Mouse (Mus musculus) left cerebral cortex, postnatal 25 days (tissue): ENCODE measurements around the gene Cacna2d2. TPM values are rescaled to one million over a fixed set of nuclear protein-coding genes. Genes with fewer than 3 reads are reported as not detected.
"Not testable (repeated sequence)": the region's sequence is repeated elsewhere in the genome, so short reads cannot be mapped to it uniquely, and the experiment has no call there.

Experiments
- DNase-seq, 2 experiments: peaks; one replicate each; pipeline ENCODE4 v3.0.0; 2022; ENCODE audit warnings: low spot score in 2 of 2, mixed read lengths in 1 of 2
- intact Hi-C: fragments of 180-260 bp; cut with DNase I; formaldehyde crosslinking; loops from one replicate; pipeline ENCODE4 v1.15.1; 2025
- total RNA-seq, 2 experiments: library from RNA; stranded (reverse); gene quantifications; 2 replicates each; pipeline ENCODE4 v1.2.3; 2021

Gene Cacna2d2
- total RNA-seq, 2 experiments from 2014 or later = 25.4 to 40.2 TPM

GRCm38 (mm10) chr9:107548820-107549219, 149.4 kb downstream of the Cacna2d2 start:
- DNase-seq = no peak
- intact Hi-C loops = no loop called here

GRCm38 (mm10) chr9:107549297-107550074, 150.1 kb downstream of the Cacna2d2 start:
- no peak for DNase-seq
- intact Hi-C loops = no loop called here

- no peak for DNase-seq
- intact Hi-C loops = no loop called here
Measured at GRCm38 (mm10) chr9:107550491-107551116, 151.2 kb downstream of the Cacna2d2 start.

GRCm38 (mm10) chr9:107551117-107551889, 151.9 kb downstream of the Cacna2d2 start, which contains the start of gene Rassf1:
Rassf1 (plus strand) TSS chr9:107551555.
- intact Hi-C loops = no loop called here
- DNase-seq = peak in 1 of 2 experiments; percentile 30

- intact Hi-C loops = no loop called here
- no peak for DNase-seq
Measured at GRCm38 (mm10) chr9:107551890-107552355, 152.5 kb downstream of the Cacna2d2 start.

- intact Hi-C loops = no loop called here
- no peak for DNase-seq
Measured at GRCm38 (mm10) chr9:107552690-107553393, 153.4 kb downstream of the Cacna2d2 start.

GRCm38 (mm10) chr9:107553541-107554318, 154.3 kb downstream of the Cacna2d2 start:
- intact Hi-C loops = no loop called here
- peak in 1 of 2 experiments; percentile 32 for DNase-seq

- intact Hi-C loops = no loop called here
Measured at GRCm38 (mm10) chr9:107554319-107554825, 155.0 kb downstream of the Cacna2d2 start.

GRCm38 (mm10) chr9:107555031-107555457, 155.6 kb downstream of the Cacna2d2 start:
- intact Hi-C loops = no loop called here
- peak in 1 of 2 experiments; percentile 44 for DNase-seq

More at GRCm38 (mm10) chr9:107554319-107554825, 155.0 kb downstream of the Cacna2d2 start:
- DNase-seq = peak; percentile 93 to 98

GRCm38 (mm10) chr9:107555701-107556100, 156.3 kb downstream of the Cacna2d2 start:
- intact Hi-C loops = no loop called here
- DNase-seq = no peak

GRCm38 (mm10) chr9:107556346-107556745, 156.9 kb downstream of the Cacna2d2 start:
- DNase-seq = no peak
- intact Hi-C loops = no loop called here

- peak; percentile 95 to 99 for DNase-seq
Measured at GRCm38 (mm10) chr9:107563029-107563581, 163.7 kb downstream of the Cacna2d2 start, which contains the start of gene Tusc2. Tusc2 (plus strand) TSS chr9:107563255.

GRCm38 (mm10) chr9:107565556-107565955, 166.1 kb downstream of the Cacna2d2 start:
- DNase-seq, intact Hi-C loops: not testable (repeated sequence)

More at GRCm38 (mm10) chr9:107563029-107563581, 163.7 kb downstream of the Cacna2d2 start, which contains the start of gene Tusc2:
- intact Hi-C loops = no loop called here

GRCm38 (mm10) chr9:107566041-107566709, 166.8 kb downstream of the Cacna2d2 start:
- peak; percentile 71 to 76 for DNase-seq
- intact Hi-C loops = no loop called here

GRCm38 (mm10) chr9:107566855-107567254, 167.4 kb downstream of the Cacna2d2 start:
- DNase-seq = no peak

GRCm38 (mm10) chr9:107567702-107568319, 168.4 kb downstream of the Cacna2d2 start, which contains the start of gene Hyal2:
Hyal2 (plus strand) TSS chr9:107567945.
- no peak for DNase-seq
- intact Hi-C loops = no loop called here

More at GRCm38 (mm10) chr9:107566855-107567254, 167.4 kb downstream of the Cacna2d2 start:
- intact Hi-C loops = no loop called here
